Mouse (Mus musculus) forelimb bud, embryonic 11.5 days (tissue): ENCODE data around the gene Ptprh.

Experiments
- DNase-seq: peaks from one replicate; pipeline ENCODE4 v3.0.0-alpha.2; 2012; ENCODE audit warnings: low read depth, low spot score

The Ptprh gene

GRCm38 (mm10) chr7:4501558-4502397, 102.1 kb downstream of the Ptprh start, which contains the start of gene Ppp1r12c:
Ppp1r12c (minus strand) TSS chr7:4501680.
- DNase-seq, result peak; percentile 90

- no peak for DNase-seq
These were observed 102.9 kb downstream of the Ptprh start for GRCm38 (mm10) chr7:4500892-4501471.

GRCm38 (mm10) chr7:4499034-4499433, 104.8 kb downstream of the Ptprh start:
- DNase-seq, result no peak
